Mouse (Mus musculus): ENCODE measurements around the gene Il20rb. TPM values are rescaled to one million over a fixed set of nuclear protein-coding genes. Genes with fewer than 3 reads are reported as not detected.

The Il20rb gene
- polyA plus RNA-seq, 1 experiment from 2014 or later = 1.1 TPM

DNA sequence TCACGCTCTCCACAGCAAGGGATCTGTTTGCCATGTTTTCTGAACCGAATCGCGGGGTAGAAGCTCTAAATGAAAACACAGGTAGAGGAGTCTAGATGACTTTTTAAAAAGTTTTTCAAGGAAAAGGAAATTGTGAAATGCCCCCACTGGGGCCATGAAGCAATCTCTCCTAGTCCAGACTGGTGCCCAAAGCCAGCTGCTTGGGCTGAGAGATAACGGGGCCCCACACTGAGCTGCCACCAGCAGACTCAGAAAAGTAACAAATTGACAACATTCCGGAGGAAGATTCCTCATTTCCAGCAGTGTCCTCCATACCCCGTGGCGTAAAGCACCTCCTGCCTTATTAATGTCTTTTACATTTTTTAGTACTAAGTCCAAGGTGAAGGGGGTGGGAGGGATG, 66.9 kb downstream of the Il20rb start:
- no peaks in the 10 kb centered on the region for H3K9me3 ChIP-seq (ENCODE audit: control insufficient read depth, low read length)
- no peaks in the 10 kb centered on the region for H3K27me3 ChIP-seq (replicated peaks; ENCODE audit: control insufficient read depth, insufficient read depth, low read length)
- no peak overlapping the region for H3K4me2 ChIP-seq (ENCODE audit: low read depth, low read length)
- WGBS = 79% methylated on average over 8 of the region's 8 CpGs
- H3K9ac ChIP-seq (ENCODE audit: low read depth, low read length) = no peak overlapping the region
- H3K4me1 ChIP-seq (ENCODE audit: control insufficient read depth, insufficient read depth, low read length) = no peaks in the 10 kb centered on the region
- H3K27ac ChIP-seq (ENCODE audit: low read length) = no peak overlapping the region
- no peaks in the 10 kb centered on the region for H3K36me3 ChIP-seq (ENCODE audit: control insufficient read depth, insufficient read depth, low read length)
- no peak for ATAC-seq
- no peak overlapping the region for H3K4me3 ChIP-seq (ENCODE audit: low read length)

DNA sequence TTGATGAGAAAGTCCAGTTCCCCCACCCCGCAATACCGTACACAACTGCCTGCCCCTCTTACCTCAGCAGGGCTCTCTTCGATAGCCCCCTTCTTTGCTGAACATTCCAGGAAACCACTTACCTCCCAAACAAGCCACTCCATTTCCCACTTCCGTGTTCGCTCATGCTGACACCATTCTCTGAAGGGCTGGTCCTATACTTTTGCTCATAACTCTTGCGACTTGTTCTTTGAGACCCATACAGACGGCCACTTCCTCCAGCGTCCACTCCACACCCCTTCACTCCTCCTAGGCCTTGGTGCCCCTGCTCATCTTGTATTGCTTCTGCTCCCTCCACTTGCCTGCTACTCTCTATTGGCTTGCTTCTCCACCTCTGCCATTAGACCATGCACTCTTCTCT, 67.5 kb downstream of the Il20rb start:
- Histone ChIP-seq H3K27me3 (replicated peaks; ENCODE audit: control insufficient read depth, insufficient read depth, low read length) (no peaks in the 10 kb centered on the region), H3K4me2 (ENCODE audit: low read depth, low read length) (no peak overlapping the region), H3K4me3 (ENCODE audit: low read length) (no peak overlapping the region), H3K27ac (ENCODE audit: low read length) (no peak overlapping the region), H3K9me3 (ENCODE audit: control insufficient read depth, low read length) (no peaks in the 10 kb centered on the region), H3K4me1 (ENCODE audit: control insufficient read depth, insufficient read depth, low read length) (no peaks in the 10 kb centered on the region), H3K36me3 (ENCODE audit: control insufficient read depth, insufficient read depth, low read length) (no peaks in the 10 kb centered on the region), H3K9ac (ENCODE audit: low read depth, low read length) (no peak overlapping the region)
- no peak for ATAC-seq
- 84% methylated on average over 8 of the region's 8 CpGs for WGBS

DNA sequence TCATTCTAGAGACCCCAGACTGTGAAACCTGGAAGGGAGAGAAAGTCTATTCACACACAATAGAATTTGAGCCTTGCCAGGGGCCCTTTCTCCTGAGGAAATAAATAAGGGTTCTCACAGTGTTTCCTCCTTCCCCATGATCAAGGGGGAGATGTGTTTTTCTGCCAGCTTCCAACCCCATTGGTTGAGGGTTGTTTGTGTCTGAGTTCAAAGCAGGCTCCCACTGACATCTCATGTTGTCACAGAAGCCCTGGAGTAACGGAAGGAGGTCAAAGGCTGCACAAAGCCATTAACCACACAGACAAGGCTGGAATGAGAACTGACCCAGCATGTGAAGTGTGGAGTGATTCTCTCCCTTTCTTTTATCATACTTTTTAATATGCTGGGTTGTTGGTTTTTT, 69.8 kb downstream of the Il20rb start:
- ATAC-seq = no peak
- H3K27ac ChIP-seq (ENCODE audit: low read length) = no peak overlapping the region
- H3K4me1 ChIP-seq (ENCODE audit: control insufficient read depth, insufficient read depth, low read length) = no peaks in the 10 kb centered on the region
- WGBS = 30% methylated on average over 1 of the region's 1 CpGs
- H3K4me3 ChIP-seq (ENCODE audit: low read length) = no peak overlapping the region
- no peak overlapping the region for H3K9ac ChIP-seq (ENCODE audit: low read depth, low read length)
- H3K9me3 ChIP-seq (ENCODE audit: control insufficient read depth, low read length) = no peaks in the 10 kb centered on the region
- no peaks in the 10 kb centered on the region for H3K36me3 ChIP-seq (ENCODE audit: control insufficient read depth, insufficient read depth, low read length)
- no peaks in the 10 kb centered on the region for H3K27me3 ChIP-seq (replicated peaks; ENCODE audit: control insufficient read depth, insufficient read depth, low read length)
- H3K4me2 ChIP-seq (ENCODE audit: low read depth, low read length) = no peak overlapping the region

DNA sequence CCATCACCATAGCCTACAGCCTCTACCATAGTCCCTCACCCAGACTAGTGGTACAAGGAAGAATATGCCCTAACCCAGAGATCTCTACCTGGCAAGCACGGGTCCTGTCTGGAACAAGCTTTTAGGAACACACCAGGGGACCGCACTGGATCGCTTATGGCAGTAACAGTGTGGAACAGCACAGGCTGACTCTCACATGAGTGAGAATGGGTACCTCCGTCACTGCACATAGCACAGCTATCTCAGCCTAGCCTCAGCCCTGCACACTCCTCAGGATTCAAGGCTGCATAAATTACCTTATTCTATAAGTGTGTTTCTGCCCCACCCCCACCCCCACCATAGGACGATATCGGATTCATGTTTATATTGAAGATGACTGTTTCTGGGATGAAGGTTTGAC, 70.3 kb downstream of the Il20rb start:
- no peaks in the 10 kb centered on the region for H3K4me1 ChIP-seq (ENCODE audit: control insufficient read depth, insufficient read depth, low read length)
- H3K27me3 ChIP-seq (replicated peaks; ENCODE audit: control insufficient read depth, insufficient read depth, low read length) = no peaks in the 10 kb centered on the region
- H3K9ac ChIP-seq (ENCODE audit: low read depth, low read length) = no peak overlapping the region
- 74% methylated on average over 6 of the region's 6 CpGs for WGBS
- no peak overlapping the region for H3K27ac ChIP-seq (ENCODE audit: low read length)
- ATAC-seq = no peak
- H3K4me2 ChIP-seq (ENCODE audit: low read depth, low read length) = no peak overlapping the region
- no peaks in the 10 kb centered on the region for H3K36me3 ChIP-seq (ENCODE audit: control insufficient read depth, insufficient read depth, low read length)
- H3K9me3 ChIP-seq (ENCODE audit: control insufficient read depth, low read length) = no peaks in the 10 kb centered on the region
- H3K4me3 ChIP-seq (ENCODE audit: low read length) = no peak overlapping the region

DNA sequence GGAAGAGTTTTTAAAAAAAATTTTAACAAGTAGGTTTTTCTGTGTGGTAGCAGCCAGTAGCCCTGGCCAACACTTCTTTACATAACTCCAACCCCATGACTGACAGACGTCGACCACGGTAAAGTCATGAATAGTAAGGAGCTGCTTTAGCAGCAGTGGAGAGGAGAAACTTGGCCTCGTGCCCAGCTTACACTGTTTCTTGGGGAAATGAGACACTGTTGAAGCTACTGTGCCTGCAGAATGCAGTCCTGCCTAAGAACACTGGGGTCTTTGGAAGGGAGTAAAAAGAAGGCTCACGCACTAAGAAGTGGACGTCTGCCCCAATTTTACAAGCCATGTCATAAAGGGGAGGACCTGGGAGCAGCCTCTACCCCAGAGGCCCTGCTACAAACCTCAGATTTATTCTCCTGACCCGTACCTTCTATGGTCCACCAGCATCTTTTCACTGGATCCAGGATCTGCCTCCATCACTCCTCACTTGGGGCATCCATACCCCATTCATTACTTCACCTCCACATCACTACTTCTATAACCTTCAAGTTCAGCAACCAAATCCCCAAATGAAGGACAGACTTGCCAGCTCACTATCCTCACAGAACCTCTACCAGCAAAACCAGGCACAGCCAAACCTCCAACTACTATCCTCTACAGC, 71.1 kb downstream of the Il20rb start:
- no peak overlapping the region for H3K4me3 ChIP-seq (ENCODE audit: low read length)
- H3K27me3 ChIP-seq (replicated peaks; ENCODE audit: control insufficient read depth, insufficient read depth, low read length) = no peaks in the 10 kb centered on the region
- no peak overlapping the region for H3K9ac ChIP-seq (ENCODE audit: low read depth, low read length)
- no peaks in the 10 kb centered on the region for H3K4me1 ChIP-seq (ENCODE audit: control insufficient read depth, insufficient read depth, low read length)
- no peak for ATAC-seq
- 51% methylated on average over 7 of the region's 7 CpGs for WGBS
- H3K36me3 ChIP-seq (ENCODE audit: control insufficient read depth, insufficient read depth, low read length) = no peaks in the 10 kb centered on the region
- no peak overlapping the region for H3K4me2 ChIP-seq (ENCODE audit: low read depth, low read length)
- H3K9me3 ChIP-seq (ENCODE audit: control insufficient read depth, low read length) = no peaks in the 10 kb centered on the region
- H3K27ac ChIP-seq (ENCODE audit: low read length) = no peak overlapping the region

Other genes with a start within 250 kb of the Il20rb start
- gene Nck1, start 59.3 kb upstream of the Il20rb start, polyA plus RNA-seq (2015; fragmentation: Nextera tagmentation; extraction: Ambion mirVana) = 56.9 and 57.8 TPM in 2 replicates
- gene Slc35g2, start 84.3 kb upstream of the Il20rb start, polyA plus RNA-seq (2015; fragmentation: Nextera tagmentation; extraction: Ambion mirVana) = 3.9 and 4.0 TPM in 2 replicates
- gene Stag1, start 111.0 kb upstream of the Il20rb start, polyA plus RNA-seq (2015; fragmentation: Nextera tagmentation; extraction: Ambion mirVana) = 24.8 and 29.4 TPM in 2 replicates